Mouse (Mus musculus) kidney, adult 2 months (tissue): Measurements from ENCODE around the gene Glis2.

ENCODE experiments used
- CTCF ChIP-seq: fragments of 200-500 bp; conservative IDR thresholded peaks from 2 replicates; pipeline ENCODE4 v1.5.1; 2011; ENCODE audit warnings: low read depth, mild to moderate bottlenecking, control low read depth, low read length, moderate library complexity, mixed read lengths; ENCODE audit not compliant: insufficient read depth, insufficient read length
- POLR2A ChIP-seq: fragments of 200-500 bp; IDR thresholded peaks from one replicate; pipeline ENCODE4 v1.6.1; 2011; ENCODE audit warnings: low read depth, low read length, control low read depth

DNA sequence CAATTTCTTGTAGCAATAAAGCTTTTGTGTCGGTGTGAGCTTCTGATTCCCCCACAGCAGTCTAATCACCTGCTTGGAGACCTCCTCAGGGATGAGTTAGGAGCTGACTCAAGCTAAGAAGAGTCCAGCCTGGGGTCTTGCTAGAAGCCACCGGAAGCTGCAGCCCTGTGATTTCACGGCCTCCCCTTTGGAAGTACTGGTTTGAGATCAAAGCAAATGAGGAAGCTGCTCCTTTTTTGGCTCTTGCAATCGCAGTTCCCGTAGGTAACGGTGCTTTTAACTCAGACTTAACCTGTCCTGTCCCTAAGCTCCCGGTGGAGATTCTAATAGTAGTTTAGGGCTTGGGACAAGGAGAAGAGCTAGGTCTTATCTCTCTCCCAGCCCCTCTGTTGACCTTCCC, 15.9 kb upstream of the Glis2 start:
- TF ChIP-seq POLR2A (no peak), CTCF (no peak)
